Mouse (Mus musculus) MEL (cell line): ENCODE measurements around the gene Kcnrg.

Experiments used
- BHLHE40 ChIP-seq: IDR thresholded peaks from 2 replicates; pipeline ENCODE4 v1.6.1; 2012; ENCODE audit warnings: low read depth, mild to moderate bottlenecking, inconsistent platforms, low read length, improper control_type of control experiment, borderline replicate concordance
- CTCF ChIP-seq, 3 experiments: IDR thresholded peaks in 2 of 3; conservative IDR thresholded peaks in 1 of 3; 2 replicates each; pipeline ENCODE4 v1.5.1; 2011 to 2012; ENCODE audit warnings: low read length in 3 of 3, low read depth in 2 of 3, mild to moderate bottlenecking in 2 of 3, improper control_type of control experiment in 1 of 3, inconsistent platforms in 1 of 3, mixed read lengths in 1 of 3, moderate library complexity in 1 of 3; ENCODE audit not compliant: control insufficient read depth in 1 of 3, insufficient read depth in 1 of 3, poor library complexity in 1 of 3, severe bottlenecking in 1 of 3
- EP300 ChIP-seq, 2 experiments: IDR thresholded peaks; 2 replicates each; pipeline ENCODE4 v1.6.1; 2011; ENCODE audit warnings: improper control_type of control experiment in 2 of 2, low read length in 2 of 2, low read depth in 1 of 2, mild to moderate bottlenecking in 1 of 2
- ETS1 ChIP-seq: IDR thresholded peaks from 2 replicates; pipeline ENCODE4 v1.6.1; 2012; ENCODE audit warnings: low read depth, mild to moderate bottlenecking, inconsistent platforms, low read length, improper control_type of control experiment, moderate library complexity
- GATA1 ChIP-seq: IDR thresholded peaks from 2 replicates; pipeline ENCODE4 v1.6.1; 2011; ENCODE audit warnings: low read depth, low read length, improper control_type of control experiment
- KAT2A ChIP-seq: conservative IDR thresholded peaks from 2 replicates; pipeline ENCODE4 v1.6.1; 2012; ENCODE audit warnings: low read depth, low read length, improper control_type of control experiment, inconsistent platforms
- MXI1 ChIP-seq: IDR thresholded peaks from 2 replicates; pipeline ENCODE4 v1.6.1; 2011; ENCODE audit warnings: mild to moderate bottlenecking, low read depth, low read length, improper control_type of control experiment
- SMC3 ChIP-seq: IDR thresholded peaks from 2 replicates; pipeline ENCODE4 v1.6.1; 2011; ENCODE audit warnings: low read depth, low read length, improper control_type of control experiment
- ZNF384 ChIP-seq: IDR thresholded peaks from 2 replicates; pipeline ENCODE4 v1.6.1; 2012; ENCODE audit warnings: low read depth, mild to moderate bottlenecking, inconsistent platforms, low read length, improper control_type of control experiment

DNA sequence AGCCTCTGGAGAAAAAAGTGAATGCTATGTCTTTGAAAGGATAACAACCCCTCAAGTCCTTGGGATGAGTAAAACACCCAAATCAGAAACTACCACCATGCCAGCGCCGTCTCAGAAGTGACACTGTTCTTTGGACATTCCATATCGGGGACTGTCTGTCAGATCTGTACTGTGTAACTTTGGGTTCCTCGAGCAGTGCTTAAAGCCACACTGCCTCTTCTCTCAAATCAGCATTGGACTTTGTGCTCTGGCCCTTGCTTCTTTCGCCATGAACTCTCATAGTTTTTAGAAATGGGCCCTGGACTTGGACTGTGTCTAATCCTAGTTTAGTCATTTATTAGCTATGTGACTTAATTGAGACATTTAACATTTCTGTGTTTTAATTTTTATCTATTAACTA is 4.5 kb downstream of the Kcnrg start:
- TF ChIP-seq CTCF (IDR thresholded peaks at IDR 0.05 in 2 of 3, conservative IDR thresholded peaks at IDR 0.05 in 1 of 3; ENCODE audit: control insufficient read depth in 1 of 3, insufficient read depth in 1 of 3, low read depth in 2 of 3, low read length in 3 of 3, poor library complexity in 1 of 3, severe bottlenecking in 1 of 3) (no peak), MXI1 (no peak), GATA1 (no peak), EP300 (IDR thresholded peaks at IDR 0.05; ENCODE audit: low read depth in 1 of 2, low read length in 2 of 2) (no peak), SMC3 (no peak), BHLHE40 (no peak), KAT2A (no peak), ZNF384 (no peak), ETS1 (no peak)
